Mouse (Mus musculus) hematopoietic stem cell, adult 5-6 weeks (primary cell): ENCODE data around the gene Irgm1. TPM values are rescaled to one million over a fixed set of nuclear protein-coding genes. Genes with fewer than 3 reads are reported as not detected.
"Not testable (repeated sequence)": the region's sequence is repeated elsewhere in the genome, so short reads cannot be mapped to it uniquely, and the experiment has no call there.

Source experiments
- ATAC-seq, 2 experiments: fragments of 125-278 bp in 1 of 2; replicated peaks in 1 of 2; 2 replicates each; pipeline ENCODE4 v1.8.0; 2016 to 2017; ENCODE audit warnings: inconsistent platforms in 2 of 2, mild to moderate bottlenecking in 2 of 2, moderate number of reproducible peaks in 2 of 2, low read depth in 1 of 2, moderate TSS enrichment in 1 of 2; ENCODE audit not compliant: low FRiP score in 2 of 2, poor library complexity in 2 of 2, severe bottlenecking in 2 of 2, insufficient read depth in 1 of 2, low TSS enrichment in 1 of 2
- total RNA-seq: library from RNA; stranded (forward); fragments of 172-1452, 232-1000 nt; gene quantifications from 2 replicates; pipeline ENCODE4 v1.2.3, GENCODE M21; 2017

The Irgm1 gene
- 85.2 and 86.7 TPM in 2 replicates for total RNA-seq

GRCm38 (mm10) chr11:48871201-48871772 is at the start of gene Irgm1:
TSS of gene Irgm1 (minus strand) at chr11:48871683.
- ATAC-seq: peak; percentile 49 to 51

GRCm38 (mm10) chr11:48918380-48918779 is 46.9 kb upstream of the Irgm1 start:
- no peak for ATAC-seq

- ATAC-seq: no peak
Observed at GRCm38 (mm10) chr11:48913611-48914010, 42.1 kb upstream of the Irgm1 start.

DNA sequence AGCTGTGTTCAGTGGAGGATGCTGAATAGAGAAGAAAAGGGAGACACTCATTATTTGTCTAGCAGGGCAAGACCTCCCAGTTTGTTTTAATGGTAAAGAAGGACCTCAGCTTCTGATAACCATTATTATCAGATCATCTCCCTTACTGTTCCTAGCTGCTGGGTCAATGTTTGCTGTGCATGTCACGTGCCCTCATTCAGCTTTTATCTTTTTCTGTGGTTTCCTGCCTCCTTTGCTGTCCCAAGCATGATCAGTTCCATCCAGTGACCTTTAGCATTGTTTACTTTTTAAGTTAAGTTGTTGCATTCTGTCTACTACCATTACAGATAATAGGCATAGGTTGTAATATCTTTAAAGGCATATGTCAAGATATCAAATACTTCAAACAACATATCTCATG is 37.0 kb upstream of the Irgm1 start:
- ATAC-seq: no peak

- no peak for ATAC-seq
Observed at GRCm38 (mm10) chr11:48902021-48902420, 30.5 kb upstream of the Irgm1 start, which contains the start of gene Gm5431. TSS of gene Gm5431 (minus strand) at chr11:48902214.

GRCm38 (mm10) chr11:48901567-48901930 is 30.1 kb upstream of the Irgm1 start:
- ATAC-seq: not testable (repeated sequence)

DNA sequence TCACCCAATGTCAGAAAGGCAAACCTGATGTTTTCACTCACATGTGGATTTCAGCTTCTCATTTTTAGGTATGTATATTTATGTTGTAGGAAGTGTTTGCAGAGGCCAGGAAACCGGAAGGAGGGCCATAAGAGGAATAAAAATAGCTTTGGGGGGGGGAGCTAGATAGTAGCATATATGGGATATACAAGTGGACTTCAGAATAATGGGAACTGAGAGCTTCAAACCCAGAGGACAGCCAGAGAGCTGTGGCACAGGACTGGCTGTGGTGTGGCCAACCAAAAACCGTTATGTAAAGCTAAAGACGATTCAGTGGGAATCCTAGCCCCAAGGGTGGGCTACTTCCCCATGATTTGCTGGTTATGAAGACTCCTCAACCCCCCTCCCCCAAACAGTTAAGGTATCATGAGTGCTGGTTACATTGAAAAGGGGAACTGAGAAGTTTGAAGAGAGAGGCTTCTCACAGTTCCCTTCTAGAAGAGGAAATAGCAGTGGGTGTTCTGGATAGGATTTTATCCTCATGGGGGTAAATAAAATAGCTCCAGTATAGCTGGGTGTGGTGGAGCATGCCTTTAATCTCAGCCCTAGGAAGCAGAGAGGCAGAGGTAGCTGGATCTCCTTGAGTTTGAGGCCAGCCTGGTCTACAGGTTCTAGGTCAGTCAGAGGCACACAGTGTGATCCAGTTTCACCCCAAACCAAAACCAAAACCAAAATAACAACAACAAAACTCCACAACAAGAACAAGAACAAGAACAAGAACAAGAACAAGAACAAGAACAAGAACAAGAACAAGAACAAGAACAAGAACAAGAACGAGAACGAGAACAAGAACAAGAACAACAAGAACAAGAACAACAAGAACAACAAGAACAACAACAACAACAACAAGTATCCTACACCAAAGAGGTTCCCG is 29.4 kb upstream of the Irgm1 start:
- peak; percentile 92 to 93 for ATAC-seq

DNA sequence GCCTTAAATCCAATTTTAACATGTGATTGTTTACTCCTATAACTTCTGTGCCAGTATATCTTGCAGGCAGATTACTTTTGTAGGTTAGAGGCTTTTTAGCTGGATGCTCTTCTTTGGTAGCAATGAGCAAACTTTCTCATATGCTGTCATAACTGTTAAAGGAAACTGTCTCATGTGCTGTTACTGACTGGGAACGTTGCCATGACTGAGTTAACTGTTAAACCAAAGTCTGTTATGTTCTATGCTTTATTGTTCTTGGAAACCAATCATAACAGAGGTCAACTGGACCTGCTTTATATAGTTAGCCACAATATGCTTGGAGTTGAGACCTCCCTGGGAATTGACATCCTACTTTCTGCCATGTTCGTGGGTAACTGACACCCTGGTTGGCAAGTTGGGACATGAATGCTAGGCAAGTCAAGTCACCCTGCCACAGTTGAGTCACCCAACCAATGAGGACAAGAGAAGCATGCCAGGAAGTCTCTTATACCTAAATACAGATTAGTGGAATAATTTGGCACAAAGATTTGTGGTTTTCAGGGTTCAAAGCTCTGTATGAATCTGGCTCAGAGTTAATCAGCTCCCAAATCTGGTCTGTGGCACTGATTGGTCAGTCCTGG is 27.4 kb upstream of the Irgm1 start:
- ATAC-seq: no peak

DNA sequence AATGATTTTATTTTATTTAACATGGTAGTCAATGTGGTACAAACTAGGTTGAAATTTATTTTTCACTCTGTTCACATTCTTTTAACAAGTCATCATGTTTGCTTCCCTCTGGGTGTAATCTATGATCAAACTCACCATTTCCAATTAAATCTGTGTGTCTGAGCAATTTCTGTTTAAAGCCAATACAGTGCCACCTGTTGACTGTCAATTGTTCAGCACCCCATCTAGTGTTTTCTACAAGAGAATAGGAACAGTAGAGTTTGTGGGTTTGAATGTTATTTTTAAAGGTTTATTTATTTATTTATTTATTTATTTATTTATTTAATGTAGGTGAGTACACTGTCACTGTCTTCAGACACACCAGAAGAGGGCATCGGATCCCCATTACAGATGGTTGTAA is 5.2 kb upstream of the Irgm1 start:
- no peak for ATAC-seq

GRCm38 (mm10) chr11:48875343-48875837 is 3.9 kb upstream of the Irgm1 start:
- not testable (repeated sequence) for ATAC-seq

DNA sequence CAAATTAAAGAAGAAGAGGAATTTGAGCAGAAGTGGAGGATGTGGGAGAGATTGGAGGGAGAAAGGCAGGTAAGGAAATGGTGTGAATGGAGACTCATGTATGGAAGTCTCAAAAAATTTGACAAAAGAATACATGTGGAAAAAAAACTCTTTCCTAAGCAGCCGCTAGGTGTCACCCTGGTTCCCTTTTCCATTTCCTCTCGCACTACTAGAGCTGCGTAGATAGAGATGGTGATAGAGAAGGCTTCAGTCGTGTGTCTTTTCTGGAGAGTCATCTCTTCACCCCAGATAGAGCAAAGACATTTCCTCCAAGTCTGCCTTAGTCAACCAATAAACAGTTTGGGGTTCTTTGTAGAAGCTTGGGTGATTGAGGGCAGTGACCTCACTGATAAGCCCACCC is 3.0 kb upstream of the Irgm1 start:
- ATAC-seq: peak; percentile 29 to 37

DNA sequence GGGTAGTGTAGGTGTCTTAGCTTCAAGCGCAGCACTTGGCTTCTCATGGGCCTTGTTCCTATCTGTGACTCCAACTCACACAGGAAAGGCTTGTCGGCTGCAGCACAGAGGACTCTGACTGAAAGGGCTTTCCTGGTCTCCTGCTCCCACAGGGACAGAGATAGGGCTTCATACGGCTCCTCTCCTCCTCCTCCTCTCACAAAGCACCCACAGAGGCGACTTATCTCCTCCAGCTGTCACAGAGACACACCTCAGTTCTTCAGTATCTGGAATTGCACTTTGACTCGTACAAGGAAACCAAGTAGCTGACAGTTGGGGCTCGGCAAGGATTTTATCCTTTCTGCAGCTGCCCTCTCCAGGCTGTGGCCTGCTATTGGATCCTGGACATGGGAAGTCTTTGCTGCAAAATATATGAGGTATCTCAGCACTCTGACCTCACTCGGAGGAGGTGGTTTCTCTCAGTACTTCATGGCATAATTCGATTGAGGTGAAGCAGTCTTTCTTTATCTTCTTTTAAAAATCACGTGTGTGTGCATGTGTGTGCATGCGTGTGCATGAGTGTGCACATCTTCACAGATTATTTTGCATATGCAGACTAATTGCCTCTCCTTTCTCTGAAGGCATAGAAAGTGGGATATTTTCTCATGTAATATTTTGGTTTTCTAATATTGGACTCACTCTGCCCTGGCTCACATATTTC is 2.3 kb upstream of the Irgm1 start:
- no peak for ATAC-seq

DNA sequence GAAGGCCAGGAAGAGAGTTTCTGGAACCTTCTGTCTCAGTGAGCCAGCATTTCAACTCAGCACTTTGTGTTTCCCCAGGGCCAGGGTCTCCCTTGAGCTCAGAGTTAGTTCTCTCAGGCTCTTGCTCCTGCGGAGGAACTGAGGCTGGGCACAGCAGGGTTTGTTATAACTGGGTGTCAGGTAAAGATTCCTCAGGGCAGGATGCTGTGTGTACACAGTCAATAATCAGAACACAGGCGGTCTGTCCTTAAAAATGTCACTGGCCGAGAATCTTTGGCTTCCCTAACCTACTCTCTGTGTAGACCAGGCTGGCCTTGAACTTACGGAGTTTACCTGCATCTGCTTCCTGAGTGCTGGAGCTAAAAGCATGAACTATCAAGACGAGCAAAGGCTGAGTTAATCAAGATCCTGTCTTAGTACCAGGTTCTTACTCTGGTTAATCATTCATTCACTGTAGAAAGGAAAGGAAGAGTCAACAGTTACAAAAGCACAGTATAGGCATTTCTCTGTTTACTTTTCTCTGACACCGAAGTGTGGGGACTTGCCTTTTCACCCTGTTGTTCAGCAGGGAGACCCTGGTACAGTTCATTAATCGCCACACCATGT is 1.3 kb upstream of the Irgm1 start:
- no peak for ATAC-seq

GRCm38 (mm10) chr11:48871817-48872541 is 496 bp upstream of the Irgm1 start:
- ATAC-seq: peak; percentile 13 to 40

- no peak for ATAC-seq
Observed at GRCm38 (mm10) chr11:48870781-48871180, 702 bp downstream of the Irgm1 start.

- no peak for ATAC-seq
Observed at GRCm38 (mm10) chr11:48869380-48870110, 1.9 kb downstream of the Irgm1 start.
